28 mouse cellular contexts compared by ENCODE assay signal in genomic region chr7:6152036-6152435, GRCm38 (mm10). TPM values are rescaled to one million over a fixed set of nuclear protein-coding genes. Genes with fewer than 3 reads are reported as not detected.
DNase-seq lines count a peak whose midpoint lies in the region; ATAC-seq and TF ChIP-seq lines count a peak whose summit lies in the region.
"Had no signal": no experiment of that assay in that cellular context is flagged by ENCODE, and none has a peak within 500 bp of the region (broad histone marks: within the 10 kb centered on the region; RNA-seq: fewer than 3 reads in every experiment).

No protein-coding gene starts in this region.

- intact Hi-C loops in gastrocnemius, adult 2 months (cut with DNase I): no loop called here
- intact Hi-C loops in left cerebral cortex, postnatal 10 days (cut with DNase I): no loop called here

- peak overlapping the region; percentile 35; the same call in 1 of the 2 replicates for H3K9ac ChIP-seq in liver, embryonic 13.5 days
- H3K9ac ChIP-seq in liver, embryonic 11.5 days (ENCODE audit: low read depth, low read length): no peak overlapping the region
- H3K9ac ChIP-seq: heart, embryonic 15.5 days; hindbrain, embryonic 13.5 days; intestine, embryonic 15.5 days; kidney, embryonic 15.5 days; liver, embryonic 15.5 days had no signal

- no peaks in the 10 kb centered on the region for H3K27me3 ChIP-seq in liver, embryonic 13.5 days
- H3K27me3 ChIP-seq in liver, embryonic 11.5 days (replicated peaks; ENCODE audit: control insufficient read depth, insufficient read depth, low read length): no peaks in the 10 kb centered on the region
- H3K27me3 ChIP-seq: CH12.LX; heart, embryonic 15.5 days; hindbrain, embryonic 13.5 days; intestine, embryonic 15.5 days; kidney, embryonic 15.5 days; liver, embryonic 15.5 days had no signal

- H3K4me1 ChIP-seq in liver, embryonic 13.5 days (replicated peaks): peaks cover 87% of the 10 kb centered on the region
- peaks cover 42% of the 10 kb centered on the region for H3K4me1 ChIP-seq in liver, embryonic 11.5 days (replicated peaks; ENCODE audit: control insufficient read depth, insufficient read depth, low read length)
- peaks cover 72% of the 10 kb centered on the region for H3K4me1 ChIP-seq in bone marrow macrophage, adult 2 months (ENCODE audit: control insufficient read depth, insufficient read depth, low read length)

- ATAC-seq in liver, embryonic 13.5 days (ENCODE audit: low read depth): no peak
- ATAC-seq in liver, embryonic 11.5 days (replicated peaks; ENCODE audit: low FRiP score): no peak
- ATAC-seq: forebrain, embryonic 16.5 days; intestine, embryonic 15.5 days had no signal

- WGBS in liver, embryonic 13.5 days (ENCODE audit: insufficient replicate concordance): 68% methylated on average over 3 of the region's 3 CpGs
- 81% methylated on average over 3 of the region's 3 CpGs for WGBS in liver, embryonic 11.5 days
- 94% methylated on average over 3 of the region's 3 CpGs for WGBS in macrophage (ENCODE audit: missing documents)

- no peaks in the 10 kb centered on the region for H3K36me3 ChIP-seq in liver, embryonic 13.5 days
- no peaks in the 10 kb centered on the region; the same call in 1 of the 2 replicates for H3K36me3 ChIP-seq in liver, embryonic 11.5 days (ENCODE audit: control insufficient read depth, insufficient read depth, low read length)
- no peaks in the 10 kb centered on the region for H3K36me3 ChIP-seq in macrophage (ENCODE audit: inconsistent target)
- H3K36me3 ChIP-seq: heart, embryonic 15.5 days; hindbrain, embryonic 13.5 days; intestine, embryonic 15.5 days; kidney, embryonic 15.5 days; liver, embryonic 15.5 days had no signal

- H3K4me3 ChIP-seq in gastrocnemius, adult 2 months: no peak overlapping the region
- H3K4me3 ChIP-seq in liver, embryonic 13.5 days (replicated peaks): no peak overlapping the region
- H3K4me3 ChIP-seq in liver, embryonic 11.5 days (ENCODE audit: low read depth, low read length): no peak overlapping the region
- no peak overlapping the region for H3K4me3 ChIP-seq in bone marrow macrophage, adult 2 months (ENCODE audit: insufficient read depth, low read length)
- no peak overlapping the region for H3K4me3 ChIP-seq in macrophage (ENCODE audit: inconsistent target)
- H3K4me3 ChIP-seq: erythroblast, embryonic 14.5 days; heart, embryonic 15.5 days; hindbrain, embryonic 13.5 days; intestine, embryonic 15.5 days; kidney, embryonic 15.5 days; liver, embryonic 15.5 days had no signal

- TF ChIP-seq CTCF in gastrocnemius, adult 2 months (IDR thresholded peaks at IDR 0.05): no peak
- TF ChIP-seq CTCF in bone marrow macrophage, adult 2 months (IDR thresholded peaks at IDR 0.05; ENCODE audit: low read depth, low read length): no peak

- H3K9me3 ChIP-seq in liver, embryonic 13.5 days (replicated peaks): no peaks in the 10 kb centered on the region
- no peaks in the 10 kb centered on the region for H3K9me3 ChIP-seq in liver, embryonic 11.5 days (ENCODE audit: control insufficient read depth, low read length)
- H3K9me3 ChIP-seq: heart, embryonic 15.5 days; hindbrain, embryonic 13.5 days; intestine, embryonic 15.5 days; kidney, embryonic 15.5 days; liver, embryonic 15.5 days had no signal

- H3K4me2 ChIP-seq in liver, embryonic 13.5 days: no peak overlapping the region
- no peak overlapping the region for H3K4me2 ChIP-seq in liver, embryonic 11.5 days
- H3K4me2 ChIP-seq: heart, embryonic 15.5 days; hindbrain, embryonic 13.5 days; intestine, embryonic 15.5 days; kidney, embryonic 15.5 days; liver, embryonic 15.5 days had no signal

- peaks cover 83% of the 10 kb centered on the region for H3K79me2 ChIP-seq in macrophage (ENCODE audit: inconsistent target)

- DNase-seq in gastrocnemius, adult 2 months: peak; percentile 77
- no peak for DNase-seq in gastrocnemius, postnatal 10 days
- no peak for DNase-seq in liver, embryonic 13.5 days
- no peak for DNase-seq in liver, embryonic 11.5 days (ENCODE audit: low spot score)
- no peak for DNase-seq in left cerebral cortex, postnatal 10 days (ENCODE audit: extremely low spot score in 1 of 2, low spot score in 2 of 2)
- DNase-seq in layer of hippocampus, adult 11-12 months (ENCODE audit: low spot score): no peak
- DNase-seq: adrenal gland, adult 2 months; cerebellum, adult 18-20 months; layer of hippocampus, postnatal 36 days; left cerebral cortex, postnatal 4 days; midbrain, embryonic 14.5 days; right cerebral cortex, postnatal 25 days had no signal

- H3K27ac ChIP-seq in gastrocnemius, adult 2 months: peak overlapping the region; percentile 99
- no peak overlapping the region for H3K27ac ChIP-seq in liver, embryonic 13.5 days
- H3K27ac ChIP-seq in liver, embryonic 11.5 days (ENCODE audit: low read depth, low read length): no peak overlapping the region
- H3K27ac ChIP-seq in bone marrow macrophage, adult 2 months (ENCODE audit: insufficient read depth, low read depth, low read length): peak overlapping the region; percentile 82
- peak overlapping the region; percentile 89 for H3K27ac ChIP-seq in macrophage
- H3K27ac ChIP-seq: hindbrain, embryonic 13.5 days; intestine, embryonic 15.5 days; kidney, embryonic 15.5 days had no signal

- TF ChIP-seq POLR2A in bone marrow macrophage, adult 2 months (IDR thresholded peaks at IDR 0.05; ENCODE audit: borderline replicate concordance, low read depth, low read length): no peak

RNA-seq across cellular contexts. Expression of gene Zfp787, which starts 3.8 kb away (rescaled TPM):
- 10 to 100 TPM; 28.3 to 28.4 TPM for total RNA-seq in gastrocnemius, adult 2 months (2021)
- 10 to 100 TPM; 40.4 to 41.1 TPM for total RNA-seq in gastrocnemius, postnatal 10 days (2021)
- 9.9 and 12.0 TPM in 2 replicates for polyA plus RNA-seq in liver, embryonic 13.5 days (2015; fragmentation: Nextera tagmentation; extraction: Ambion mirVana)
- 15.2 and 15.6 TPM in 2 replicates for polyA plus RNA-seq in liver, embryonic 11.5 days (2014; fragmentation: Nextera tagmentation; extraction: Ambion mirVana)
- 22.8 and 25.1 TPM in 2 replicates for polyA plus RNA-seq in bone marrow macrophage, adult 2 months (2012; ENCODE audit: insufficient read depth, insufficient read length, missing spikeins)
- 100 to 1,000 TPM in 10 of 26 experiments, 10 to 100 TPM in 16; 52.0 to 126 (median 89.6) TPM for total RNA-seq in macrophage (2018; cell fraction: chromatin; rRNA removed)
- 10 to 100 TPM; 14.0 to 36.7 (median 24.9) TPM for total RNA-seq in macrophage (2018; cell fraction: cytosol; rRNA removed)
- 100 to 1,000 TPM in 2 of 26 experiments, 10 to 100 TPM in 24; 50.6 to 125 (median 69.4) TPM for total RNA-seq in macrophage (2018; cell fraction: nucleus; rRNA removed)
- polyA plus RNA-seq in macrophage (2018): 11.6 to 29.7 TPM (median 29.1 TPM) in 3 replicates
- 10 to 100 TPM; 26.1 to 27.2 TPM for total RNA-seq in left cerebral cortex, postnatal 10 days (2021)

RNA-seq across cellular contexts. Expression of gene Zfp444, which starts 20.0 kb away (rescaled TPM):
- total RNA-seq in gastrocnemius, adult 2 months (2021): 1 to 10 TPM; 7.4 to 9.1 TPM
- 1 to 10 TPM; 7.4 to 8.1 TPM for total RNA-seq in gastrocnemius, postnatal 10 days (2021)
- polyA plus RNA-seq in liver, embryonic 13.5 days (2015; fragmentation: Nextera tagmentation; extraction: Ambion mirVana): 19.6 and 21.0 TPM in 2 replicates
- polyA plus RNA-seq in liver, embryonic 11.5 days (2014; fragmentation: Nextera tagmentation; extraction: Ambion mirVana): 44.6 and 46.8 TPM in 2 replicates
- 21.8 and 24.2 TPM in 2 replicates for polyA plus RNA-seq in bone marrow macrophage, adult 2 months (2012; ENCODE audit: insufficient read depth, insufficient read length, missing spikeins)
- total RNA-seq in macrophage (2018; cell fraction: chromatin; rRNA removed): 10 to 100 TPM in 24 of 26 experiments, 1 to 10 TPM in 2; 4.0 to 83.3 (median 31.6) TPM
- 10 to 100 TPM in 21 of 26 experiments, 1 to 10 TPM in 5; 6.1 to 21.9 (median 16.8) TPM for total RNA-seq in macrophage (2018; cell fraction: cytosol; rRNA removed)
- total RNA-seq in macrophage (2018; cell fraction: nucleus; rRNA removed): 10 to 100 TPM in 23 of 26 experiments, 1 to 10 TPM in 3; 7.9 to 45.4 (median 23.0) TPM
- polyA plus RNA-seq in macrophage (2018): 5.2 to 17.1 TPM (median 13.0 TPM) in 3 replicates
- 10 to 100 TPM; 54.8 to 64.3 TPM for total RNA-seq in left cerebral cortex, postnatal 10 days (2021)

RNA-seq across cellular contexts. Expression of gene Galp, which starts 44.9 kb away (rescaled TPM):
- not detected for total RNA-seq in gastrocnemius, adult 2 months (2021)
- not detected for total RNA-seq in gastrocnemius, postnatal 10 days (2021)
- not detected in 2 replicates for polyA plus RNA-seq in liver, embryonic 13.5 days (2015; fragmentation: Nextera tagmentation; extraction: Ambion mirVana)
- polyA plus RNA-seq in liver, embryonic 11.5 days (2014; fragmentation: Nextera tagmentation; extraction: Ambion mirVana): not detected in 2 replicates
- polyA plus RNA-seq in bone marrow macrophage, adult 2 months (2012; ENCODE audit: insufficient read depth, insufficient read length, missing spikeins): not detected in 2 replicates
- total RNA-seq in macrophage (2018; cell fraction: chromatin; rRNA removed): not detected
- not detected for total RNA-seq in macrophage (2018; cell fraction: cytosol; rRNA removed)
- total RNA-seq in macrophage (2018; cell fraction: nucleus; rRNA removed): not detected
- polyA plus RNA-seq in macrophage (2018): not detected in 3 replicates
- not detected for total RNA-seq in left cerebral cortex, postnatal 10 days (2021)
- total RNA-seq: adrenal gland, adult 2 months; CH12.LX; layer of hippocampus, adult 18-20 months; layer of hippocampus, postnatal 36 days; left cerebral cortex, postnatal 4 days; neutrophil, adult 5-6 weeks had no signal
- polyA plus RNA-seq: adrenal gland, adult 2 months; brain, embryonic 14.5 days; embryonic facial prominence, embryonic 11.5 days; erythroblast, embryonic 14.5 days; forebrain, embryonic 16.5 days; gonadal fat pad, adult 2 months; heart, embryonic 15.5 days; hindbrain, embryonic 13.5 days; intestine, embryonic 15.5 days; kidney, embryonic 15.5 days; liver, embryonic 15.5 days; midbrain, embryonic 14.5 days; thymus, postnatal 0 days had no signal

Comparison
In these comparisons a context has a peak if more than half of its experiments do, and no peak if none do; other contexts are left out.
1. H3K27ac ChIP-seq: peak in gastrocnemius, adult 2 months (single experiment), bone marrow macrophage, adult 2 months (single experiment) and macrophage (single experiment); none in liver, embryonic 13.5 days (single experiment) and liver, embryonic 11.5 days (single experiment).